Mouse (Mus musculus): Measurements from ENCODE around the gene Ptgr1. TPM values are rescaled to one million over a fixed set of nuclear protein-coding genes. Genes with fewer than 3 reads are reported as not detected.

The Ptgr1 gene
- polyA plus RNA-seq, 1 experiment from 2014 or later: 31.1 TPM

DNA sequence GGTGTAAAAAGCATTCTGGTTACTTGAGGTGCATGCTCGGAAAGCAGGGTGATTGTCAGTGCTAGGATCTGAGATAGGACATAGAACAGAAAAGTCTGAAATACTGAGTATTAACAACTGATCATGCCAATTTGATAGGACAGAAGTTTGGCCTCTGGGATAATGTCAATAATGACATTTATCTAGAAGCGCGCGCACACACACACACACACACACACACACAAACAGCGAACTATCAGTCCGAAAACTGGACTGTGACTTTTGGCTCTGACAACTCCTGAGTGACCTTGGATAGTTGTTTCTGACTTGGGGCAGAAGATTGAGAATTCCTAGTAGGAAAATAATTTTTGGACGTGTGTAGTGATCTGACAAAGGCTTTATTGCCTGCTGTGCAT is 16.9 kb upstream of the Ptgr1 start:
- H3K27me3 ChIP-seq (replicated peaks; ENCODE audit: control insufficient read depth, insufficient read depth, low read length): no peaks in the 10 kb centered on the region
- no peak for TF ChIP-seq CTCF (IDR thresholded peaks at IDR 0.05; ENCODE audit: low read depth)
- peak overlapping the region; percentile 90; the same call in 1 of the 2 replicates for H3K9ac ChIP-seq (ENCODE audit: low read depth, low read length)
- peaks cover 7% of the 10 kb centered on the region for H3K4me1 ChIP-seq (replicated peaks; ENCODE audit: control insufficient read depth, insufficient read depth, low read length)
- no peaks in the 10 kb centered on the region for H3K36me3 ChIP-seq (ENCODE audit: control insufficient read depth, insufficient read depth)
- H3K4me2 ChIP-seq (replicated peaks; ENCODE audit: low read depth): peak overlapping the region; percentile 79
- WGBS: 17% methylated on average over 7 of the region's 7 CpGs
- H3K9me3 ChIP-seq (ENCODE audit: control insufficient read depth): no peaks in the 10 kb centered on the region
- H3K4me3 ChIP-seq (ENCODE audit: low read depth, low read length): peak overlapping the region; percentile 90
- no peak overlapping the region for H3K27ac ChIP-seq (ENCODE audit: low read depth, low read length)
- no peak for ATAC-seq

DNA sequence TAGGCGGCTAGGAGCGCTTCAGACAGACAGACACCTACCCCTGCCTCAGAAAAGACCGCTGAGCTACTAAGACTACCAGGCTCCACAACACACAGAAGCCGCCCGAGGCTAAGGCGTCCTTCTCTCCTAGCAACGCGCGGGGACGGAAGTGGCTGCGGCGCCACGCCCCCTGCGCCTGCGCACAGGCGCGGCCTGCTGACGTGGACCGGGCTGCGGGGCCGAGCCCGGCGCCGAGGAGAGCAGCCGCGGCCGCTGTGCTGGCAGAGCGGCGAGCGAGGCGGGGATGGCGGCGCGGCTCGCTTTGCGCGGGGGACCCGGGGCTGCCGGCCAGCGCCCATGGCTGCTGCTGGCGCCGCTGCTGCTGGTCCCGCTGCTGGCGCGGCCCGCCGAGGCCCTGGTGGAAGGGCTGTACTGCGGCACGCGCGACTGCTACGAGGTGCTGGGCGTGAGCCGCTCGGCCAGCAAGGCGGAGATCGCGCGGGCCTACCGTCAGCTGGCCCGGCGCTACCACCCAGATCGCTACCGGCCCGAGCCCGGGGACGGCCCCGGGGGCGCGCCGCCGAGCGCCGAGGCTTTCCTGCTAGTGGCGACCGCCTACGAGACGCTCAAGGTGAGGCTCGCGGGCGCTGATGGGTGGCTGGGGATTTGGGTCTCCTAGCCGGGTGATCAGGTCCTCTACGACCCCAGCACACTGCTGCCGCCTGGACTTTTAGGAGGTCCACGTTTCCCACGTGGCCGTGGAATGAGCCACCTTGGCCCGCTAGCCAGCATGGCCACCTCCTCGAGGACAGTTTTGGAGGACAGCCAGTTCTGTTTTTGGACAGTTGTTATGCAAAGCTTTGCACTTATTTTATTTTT is 16.3 kb upstream of the Ptgr1 start, which contains the start of gene Gm20503:
Gene Gm20503 (plus strand): TSS at position 263 of the 858 bp plus-strand sequence.
- ATAC-seq: peak; percentile 96
- no peaks in the 10 kb centered on the region for H3K36me3 ChIP-seq (ENCODE audit: control insufficient read depth, insufficient read depth)
- no peaks in the 10 kb centered on the region for H3K9me3 ChIP-seq (ENCODE audit: control insufficient read depth)
- peaks cover 4% of the 10 kb centered on the region for H3K4me1 ChIP-seq (replicated peaks; ENCODE audit: control insufficient read depth, insufficient read depth, low read length)
- H3K27ac ChIP-seq (ENCODE audit: low read depth, low read length): peak within 1 kb of the TSS; percentile 88
- H3K4me2 ChIP-seq (replicated peaks; ENCODE audit: low read depth): peak within 1 kb of the TSS; percentile 79
- H3K4me3 ChIP-seq (ENCODE audit: low read depth, low read length): peak within 1 kb of the TSS; percentile 90
- H3K9ac ChIP-seq (ENCODE audit: low read depth, low read length): peak within 1 kb of the TSS; percentile 90
- under 1% methylated on average over 85 of the region's 89 CpGs for WGBS
- no peaks in the 10 kb centered on the region for H3K27me3 ChIP-seq (replicated peaks; ENCODE audit: control insufficient read depth, insufficient read depth, low read length)
- no peak for TF ChIP-seq CTCF (IDR thresholded peaks at IDR 0.05; ENCODE audit: low read depth)

DNA sequence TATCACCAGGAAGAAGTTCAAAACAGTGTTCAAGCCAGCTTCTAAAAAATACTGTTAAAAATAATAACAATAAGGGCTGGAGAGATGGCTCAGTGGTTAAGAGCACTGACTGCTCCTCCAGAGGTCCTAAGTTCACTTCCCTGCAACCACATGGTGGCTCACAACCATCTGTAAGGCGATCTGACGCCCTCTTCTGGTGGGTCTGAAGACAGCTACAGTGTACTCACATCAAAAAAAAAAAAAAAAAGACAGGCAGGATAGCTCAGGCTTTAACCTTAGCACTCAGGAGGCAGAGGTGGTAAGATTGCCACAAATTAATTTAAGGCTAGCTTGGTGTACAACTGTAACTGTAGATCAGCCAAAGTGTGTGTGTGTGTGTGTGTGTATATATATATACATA is 13.7 kb upstream of the Ptgr1 start:
- ATAC-seq: peak; percentile 16; the same call in 1 of the 2 replicates
- peak; percentile 72 for TF ChIP-seq CTCF (IDR thresholded peaks at IDR 0.05; ENCODE audit: low read depth)
- Histone ChIP-seq H3K27ac (ENCODE audit: low read depth, low read length) (no peak overlapping the region), H3K9ac (ENCODE audit: low read depth, low read length) (no peak overlapping the region), H3K4me3 (ENCODE audit: low read depth, low read length) (no peak overlapping the region), H3K4me2 (replicated peaks; ENCODE audit: low read depth) (no peak overlapping the region), H3K36me3 (ENCODE audit: control insufficient read depth, insufficient read depth) (no peaks in the 10 kb centered on the region), H3K4me1 (replicated peaks; ENCODE audit: control insufficient read depth, insufficient read depth, low read length) (no peaks in the 10 kb centered on the region), H3K9me3 (ENCODE audit: control insufficient read depth) (no peaks in the 10 kb centered on the region), H3K27me3 (replicated peaks; ENCODE audit: control insufficient read depth, insufficient read depth, low read length) (no peaks in the 10 kb centered on the region)
- WGBS: 3% methylated on average over 2 of the region's 2 CpGs

DNA sequence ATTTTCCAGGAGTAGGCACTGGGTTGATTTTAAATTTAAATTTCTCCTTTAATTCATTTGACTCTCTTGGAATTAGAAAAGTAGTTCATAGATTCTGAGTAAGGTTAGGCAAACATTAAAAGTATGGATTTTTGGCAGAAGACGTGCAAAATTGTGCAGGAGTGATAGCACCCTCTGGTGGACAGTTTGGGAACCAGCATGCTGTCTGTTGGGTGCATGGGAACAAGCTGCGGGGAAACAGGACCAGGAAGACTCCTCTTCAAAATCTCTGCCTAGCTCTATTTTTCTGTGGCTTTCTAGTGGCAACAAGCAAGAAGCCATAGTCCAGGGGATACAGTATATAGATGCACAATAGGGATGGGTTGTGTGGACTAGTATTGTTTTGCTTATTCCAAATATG is 12.8 kb upstream of the Ptgr1 start:
- peak; percentile 92 for TF ChIP-seq CTCF (IDR thresholded peaks at IDR 0.05; ENCODE audit: low read depth)
- 1% methylated on average over 2 of the region's 2 CpGs for WGBS
- Histone ChIP-seq H3K27me3 (replicated peaks; ENCODE audit: control insufficient read depth, insufficient read depth, low read length) (no peaks in the 10 kb centered on the region), H3K4me3 (ENCODE audit: low read depth, low read length) (no peak overlapping the region), H3K36me3 (ENCODE audit: control insufficient read depth, insufficient read depth) (no peaks in the 10 kb centered on the region), H3K9me3 (ENCODE audit: control insufficient read depth) (no peaks in the 10 kb centered on the region), H3K4me2 (replicated peaks; ENCODE audit: low read depth) (no peak overlapping the region), H3K27ac (ENCODE audit: low read depth, low read length) (no peak overlapping the region), H3K9ac (ENCODE audit: low read depth, low read length) (no peak overlapping the region), H3K4me1 (replicated peaks; ENCODE audit: control insufficient read depth, insufficient read depth, low read length) (0 out of 2 replicates have a peak, but pooled peaks cover 3% of the 10 kb centered on the region)
- ATAC-seq: no peak

DNA sequence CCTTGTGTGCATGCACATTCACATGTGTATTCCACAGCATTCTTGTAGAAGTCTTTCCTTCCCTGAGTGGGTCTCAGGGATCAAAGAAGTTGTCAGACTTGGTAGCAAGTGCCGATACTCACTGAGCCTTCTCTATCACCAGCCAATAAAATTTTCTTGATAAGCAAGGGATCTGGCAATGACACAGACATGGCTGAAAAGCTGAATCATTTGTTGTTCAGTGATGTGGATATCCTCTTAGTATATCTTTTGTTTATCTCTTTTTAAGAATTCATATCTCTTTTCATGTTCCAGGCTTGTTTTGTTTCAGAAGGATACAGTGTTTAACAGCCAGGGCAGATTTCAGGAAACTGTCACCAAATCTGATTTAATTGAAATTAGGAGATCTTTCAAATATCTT is 11.8 kb upstream of the Ptgr1 start:
- 0 out of 2 replicates have a peak, but pooled peaks cover 3% of the 10 kb centered on the region for H3K4me1 ChIP-seq (replicated peaks; ENCODE audit: control insufficient read depth, insufficient read depth, low read length)
- no peak overlapping the region for H3K27ac ChIP-seq (ENCODE audit: low read depth, low read length)
- no peak for TF ChIP-seq CTCF (IDR thresholded peaks at IDR 0.05; ENCODE audit: low read depth)
- H3K36me3 ChIP-seq (ENCODE audit: control insufficient read depth, insufficient read depth): no peaks in the 10 kb centered on the region
- 59% methylated on average over 1 of the region's 1 CpGs for WGBS
- ATAC-seq: no peak
- no peaks in the 10 kb centered on the region for H3K27me3 ChIP-seq (replicated peaks; ENCODE audit: control insufficient read depth, insufficient read depth, low read length)
- H3K9me3 ChIP-seq (ENCODE audit: control insufficient read depth): no peaks in the 10 kb centered on the region
- no peak overlapping the region for H3K9ac ChIP-seq (ENCODE audit: low read depth, low read length)
- H3K4me3 ChIP-seq (ENCODE audit: low read depth, low read length): no peak overlapping the region
- H3K4me2 ChIP-seq (replicated peaks; ENCODE audit: low read depth): no peak overlapping the region

DNA sequence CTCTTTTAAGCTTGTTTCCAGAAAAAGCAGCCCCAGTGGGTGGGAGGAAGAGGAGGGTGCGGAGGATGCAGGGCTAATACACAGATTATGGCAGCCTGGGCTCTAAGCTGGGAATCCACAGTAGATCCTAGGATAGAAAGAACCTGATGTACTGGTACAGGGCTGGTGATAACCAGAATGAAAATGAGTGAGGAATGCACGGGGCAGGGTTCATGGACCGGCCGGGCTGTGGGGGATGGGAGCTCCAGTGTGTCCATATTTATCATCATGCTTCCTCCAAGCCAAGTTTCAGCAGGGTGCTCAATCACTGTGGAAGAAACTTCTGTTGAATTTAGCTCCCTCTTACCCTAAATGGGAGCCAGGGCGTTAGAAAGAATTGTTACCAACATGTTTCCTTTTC is 10.2 kb upstream of the Ptgr1 start:
- no peak overlapping the region for H3K9ac ChIP-seq (ENCODE audit: low read depth, low read length)
- H3K36me3 ChIP-seq (ENCODE audit: control insufficient read depth, insufficient read depth): no peaks in the 10 kb centered on the region
- H3K4me1 ChIP-seq (replicated peaks; ENCODE audit: control insufficient read depth, insufficient read depth, low read length): peaks cover 3% of the 10 kb centered on the region; the same call in 1 of the 2 replicates
- TF ChIP-seq CTCF (IDR thresholded peaks at IDR 0.05; ENCODE audit: low read depth): no peak
- ATAC-seq: peak; percentile 53
- H3K4me3 ChIP-seq (ENCODE audit: low read depth, low read length): no peak overlapping the region
- H3K27me3 ChIP-seq (replicated peaks; ENCODE audit: control insufficient read depth, insufficient read depth, low read length): no peaks in the 10 kb centered on the region
- H3K9me3 ChIP-seq (ENCODE audit: control insufficient read depth): no peaks in the 10 kb centered on the region
- H3K27ac ChIP-seq (ENCODE audit: low read depth, low read length): no peak overlapping the region
- 42% methylated on average over 5 of the region's 5 CpGs for whole genome bisulfite sequencing
- H3K4me2 ChIP-seq (replicated peaks; ENCODE audit: low read depth): no peak overlapping the region

Measured in intestine, postnatal 0 days (tissue).